Mouse (Mus musculus): ENCODE measurements at regions not wholly inside any gene's neighbourhood (a gene's known extent, or its start where the extent isn't known, plus 50 kb on each side); places are given as distances from the start of the nearest gene placed in this dataset.

GRCm38 (mm10) chr15:57590597-57591219 is 113.3 kb upstream of the Slc22a22 start:
- TF ChIP-seq POLR2A (IDR thresholded peaks at IDR 0.05; ENCODE audit: low read depth, low read length) (no peak), CTCF (conservative IDR thresholded peaks at IDR 0.05; ENCODE audit: insufficient read depth, insufficient read length, low read depth, low read length) (no peak)

Measured in kidney, adult 2 months (tissue).